Mouse (Mus musculus) kidney, embryonic 16.5 days (tissue): ENCODE data around the gene Fsip1. TPM values are rescaled to one million over a fixed set of nuclear protein-coding genes. Genes with fewer than 3 reads are reported as not detected.
"Not testable (repeated sequence)": the region's sequence is repeated elsewhere in the genome, so short reads cannot be mapped to it uniquely, and the experiment has no call there.

Experiments
- ATAC-seq: fragments of 200-750 bp; cut with Nextera tagmentation; 2 replicates; pipeline ENCODE4 v1.8.0; 2017; ENCODE audit warnings: moderate TSS enrichment; ENCODE audit not compliant: low FRiP score, low TSS enrichment
- H3K27ac ChIP-seq: fragments of 300-500 bp; sonication (generic); 2 replicates; pipeline ENCODE4 v1.5.1; 2014; ENCODE audit warnings: low read length
- H3K27me3 ChIP-seq: fragments of 300-500 bp; sonication (generic); 2 replicates; pipeline ENCODE4 v1.6.1; 2014; ENCODE audit warnings: low read length, control low read depth, mixed read lengths; ENCODE audit not compliant: insufficient read depth
- H3K36me3 ChIP-seq: fragments of 300-500 bp; sonication (generic); 2 replicates; pipeline ENCODE4 v1.6.1; 2014; ENCODE audit warnings: low read length, control low read depth, mixed read lengths; ENCODE audit not compliant: insufficient read depth
- H3K4me1 ChIP-seq: fragments of 300-500 bp; sonication (generic); 2 replicates; pipeline ENCODE4 v1.6.1; 2014; ENCODE audit warnings: low read length, control low read depth, mixed read lengths; ENCODE audit not compliant: insufficient read depth
- H3K4me2 ChIP-seq: fragments of 300-500 bp; sonication (generic); replicated peaks from 2 replicates; pipeline ENCODE4 v1.6.1; 2014; ENCODE audit warnings: low read depth, low read length
- H3K4me3 ChIP-seq: fragments of 300-500 bp; sonication (generic); 2 replicates; pipeline ENCODE4 v1.5.1; 2014; ENCODE audit warnings: mild to moderate bottlenecking, low read length
- H3K9ac ChIP-seq: fragments of 300-500 bp; sonication (generic); replicated peaks from 2 replicates; pipeline ENCODE4 v1.6.1; 2014; ENCODE audit warnings: low read length
- H3K9me3 ChIP-seq: fragments of 300-500 bp; sonication (generic); 2 replicates; pipeline ENCODE4 v1.6.1; 2016; ENCODE audit warnings: low read length, control low read depth
- WGBS: fragments of 180-500 bp; shearing (Covaris S2); extraction: QIAGEN DNeasy Blood & Tissue Kit; methylation state at CpG from one replicate; pipeline ENCODE4 v1.1.7; 2014; 5-methylcytosine and 5-hydroxymethylcytosine counted together
- polyA plus RNA-seq: library from polyadenylated mRNA; unstranded; fragments of >200 nt; fragmentation: Nextera tagmentation; extraction: Ambion mirVana; gene quantifications from 2 replicates; pipeline ENCODE4 v1.2.1, GENCODE M21; 2015

Fsip1 gene
- polyA plus RNA-seq, 1 experiment from 2014 or later: 0.70 TPM

DNA sequence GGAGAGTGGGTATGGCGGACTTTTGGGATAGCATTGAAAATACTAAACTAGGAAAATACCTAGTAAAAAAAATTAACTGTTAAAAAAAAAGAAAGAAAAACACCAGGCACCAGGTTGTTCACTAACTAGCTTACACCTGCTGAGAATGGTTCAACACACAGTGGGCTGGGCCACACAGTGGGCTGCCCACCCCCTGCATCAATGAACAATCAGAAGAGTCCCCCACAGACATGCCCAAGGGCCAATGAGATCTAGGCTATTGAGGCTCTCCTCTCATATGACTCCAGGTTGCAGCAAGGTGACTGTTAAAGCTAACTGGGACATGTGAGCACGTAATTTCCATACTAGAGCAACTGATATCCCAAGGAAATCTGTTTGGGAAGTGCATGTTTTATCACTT, 91.1 kb downstream of the Fsip1 start:
- 0 out of 2 replicates have a peak, but pooled peaks have one; percentile 46 for ATAC-seq
- Histone ChIP-seq H3K27ac (no peak overlapping the region), H3K4me2 (no peak overlapping the region), H3K27me3 (no peaks in the 10 kb centered on the region), H3K9me3 (peaks cover 3% of the 10 kb centered on the region; the same call in 1 of the 2 replicates), H3K36me3 (no peaks in the 10 kb centered on the region), H3K9ac (no peak overlapping the region), H3K4me1 (peaks cover 11% of the 10 kb centered on the region), H3K4me3 (no peak overlapping the region)
- WGBS: 92% methylated on average over 2 of the region's 2 CpGs

DNA sequence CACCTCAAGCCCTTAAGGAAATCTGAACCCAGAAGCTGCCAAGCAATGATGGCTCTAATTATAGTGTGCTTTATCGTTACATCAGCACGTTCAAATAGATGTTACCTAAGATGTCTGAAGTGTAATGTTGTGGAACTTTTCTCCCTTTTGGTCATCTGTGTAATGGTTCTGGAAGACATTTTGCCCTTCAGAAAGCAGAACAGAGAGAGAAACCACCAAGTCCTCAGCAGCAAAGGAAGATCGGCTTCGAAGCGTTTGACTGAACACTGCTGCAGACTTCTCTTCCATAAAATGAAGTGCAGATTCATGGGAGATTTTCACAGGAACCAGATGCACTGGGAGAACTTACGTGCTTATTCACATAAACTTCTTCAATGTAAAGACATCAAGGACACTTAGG, 92.6 kb downstream of the Fsip1 start:
- no peaks in the 10 kb centered on the region for H3K27me3 ChIP-seq
- no peak for ATAC-seq
- no peaks in the 10 kb centered on the region for H3K36me3 ChIP-seq
- 46% methylated on average over 6 of the region's 6 CpGs for WGBS
- H3K4me3 ChIP-seq: no peak overlapping the region
- peaks cover 16% of the 10 kb centered on the region for H3K4me1 ChIP-seq
- no peak overlapping the region for H3K9ac ChIP-seq
- H3K9me3 ChIP-seq: no peaks in the 10 kb centered on the region
- no peak overlapping the region for H3K4me2 ChIP-seq
- H3K27ac ChIP-seq: no peak overlapping the region

- no peaks in the 10 kb centered on the region for H3K27me3 ChIP-seq
- no peak overlapping the region for H3K27ac ChIP-seq
- no peak for ATAC-seq
- no peak overlapping the region for H3K4me2 ChIP-seq
- no peaks in the 10 kb centered on the region for H3K9me3 ChIP-seq
- no peak overlapping the region for H3K4me3 ChIP-seq
- H3K36me3 ChIP-seq: no peaks in the 10 kb centered on the region
- no peak overlapping the region for H3K9ac ChIP-seq
- WGBS: 20% methylated on average over 5 of the region's 5 CpGs
- peaks cover 16% of the 10 kb centered on the region for H3K4me1 ChIP-seq
Observed at GRCm38 (mm10) chr2:118162486-118162885, 94.3 kb downstream of the Fsip1 start.

DNA sequence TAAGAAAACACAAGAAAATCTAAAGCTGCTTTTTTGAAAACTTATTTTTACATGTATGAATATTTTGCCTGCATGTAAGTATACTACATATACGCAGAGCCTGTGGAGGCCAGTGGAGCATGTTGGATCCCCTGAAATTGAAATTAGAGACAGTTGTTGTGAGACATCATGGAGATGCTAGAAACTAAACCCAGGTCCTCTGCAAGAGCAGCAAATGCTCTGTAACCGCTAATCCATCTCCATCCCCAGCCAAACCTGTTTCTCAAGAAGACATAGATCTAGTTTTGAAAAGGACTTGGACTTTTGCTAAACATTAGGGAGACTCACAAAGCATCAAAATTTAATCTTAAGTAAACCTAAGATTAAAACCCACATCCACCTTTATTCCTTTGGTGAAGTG, 95.8 kb downstream of the Fsip1 start:
- 80% methylated on average over 2 of the region's 2 CpGs for WGBS

GRCm38 (mm10) chr2:118160547-118160946, 96.2 kb downstream of the Fsip1 start:
- H3K4me1 ChIP-seq: peaks cover 18% of the 10 kb centered on the region
- H3K27ac ChIP-seq: no peak overlapping the region; the same call in 1 of the 2 replicates
- H3K4me2 ChIP-seq: no peak overlapping the region
- no peaks in the 10 kb centered on the region for H3K36me3 ChIP-seq
- 21% methylated on average over 6 of the region's 6 CpGs for WGBS
- H3K9ac ChIP-seq: no peak overlapping the region
- no peaks in the 10 kb centered on the region for H3K27me3 ChIP-seq
- no peaks in the 10 kb centered on the region for H3K9me3 ChIP-seq
- ATAC-seq: peak; percentile 67; the same call in 1 of the 2 replicates
- no peak overlapping the region for H3K4me3 ChIP-seq

More for the DNA sequence above, 95.8 kb downstream of the Fsip1 start:
- H3K9ac ChIP-seq: no peak overlapping the region
- H3K27me3 ChIP-seq: no peaks in the 10 kb centered on the region
- ATAC-seq: no peak
- no peak overlapping the region for H3K4me3 ChIP-seq
- no peaks in the 10 kb centered on the region for H3K36me3 ChIP-seq
- H3K9me3 ChIP-seq: no peaks in the 10 kb centered on the region
- no peak overlapping the region for H3K4me2 ChIP-seq
- peaks cover 18% of the 10 kb centered on the region for H3K4me1 ChIP-seq
- H3K27ac ChIP-seq: no peak overlapping the region

DNA sequence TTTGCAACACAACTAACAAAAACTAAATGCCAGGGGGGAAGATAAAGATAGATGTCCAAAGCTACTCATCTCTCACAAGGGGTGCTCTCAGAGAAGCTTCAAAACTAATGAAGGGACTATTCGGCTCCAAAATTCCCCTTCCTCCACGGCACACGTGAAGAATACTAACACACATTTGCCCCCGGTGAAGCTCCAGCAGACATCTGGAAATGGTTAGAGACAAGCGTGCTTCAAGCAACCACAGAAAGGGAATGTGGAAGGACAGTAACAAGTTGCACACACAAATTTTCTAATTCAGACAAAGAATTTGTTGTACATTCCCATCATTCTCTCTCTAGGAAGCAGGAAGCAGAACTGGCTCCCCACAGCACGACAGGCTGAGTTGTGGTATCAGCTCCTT, 97.6 kb downstream of the Fsip1 start:
- Histone ChIP-seq H3K9ac (no peak overlapping the region), H3K27ac (no peak overlapping the region), H3K4me3 (no peak overlapping the region), H3K36me3 (no peaks in the 10 kb centered on the region), H3K4me1 (peaks cover 16% of the 10 kb centered on the region), H3K9me3 (no peaks in the 10 kb centered on the region), H3K4me2 (no peak overlapping the region), H3K27me3 (no peaks in the 10 kb centered on the region)
- ATAC-seq: no peak
- 68% methylated on average over 6 of the region's 6 CpGs for WGBS

DNA sequence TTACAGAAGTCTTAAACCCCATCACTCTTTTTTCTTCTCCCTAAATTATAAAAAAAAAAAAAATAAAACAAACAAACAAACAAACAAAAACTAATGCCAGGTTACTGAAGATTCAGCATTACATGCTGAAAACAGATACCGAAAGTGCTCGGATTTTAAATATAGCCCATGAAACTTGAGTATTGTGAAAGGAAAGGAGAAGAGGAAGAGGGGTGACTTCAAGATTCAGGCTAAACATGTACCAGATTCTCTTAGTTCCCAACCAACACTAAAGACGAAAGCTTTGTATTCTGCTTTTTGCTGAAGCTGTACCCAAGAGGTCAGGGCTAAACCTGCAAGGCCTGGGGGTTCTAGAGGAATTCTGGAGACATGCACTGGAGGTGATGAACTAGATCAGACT, 98.7 kb downstream of the Fsip1 start:
- WGBS: 69% methylated on average over 3 of the region's 3 CpGs

GRCm38 (mm10) chr2:118149855-118150563, 106.8 kb downstream of the Fsip1 start:
- H3K27me3 ChIP-seq: no peaks in the 10 kb centered on the region
- no peak overlapping the region for H3K4me3 ChIP-seq
- 67% methylated on average over 12 of the region's 12 CpGs for WGBS
- H3K36me3 ChIP-seq: no peaks in the 10 kb centered on the region
- H3K9me3 ChIP-seq: no peaks in the 10 kb centered on the region
- H3K27ac ChIP-seq: no peak overlapping the region
- ATAC-seq: no peak
- no peaks in the 10 kb centered on the region for H3K4me1 ChIP-seq
- H3K9ac ChIP-seq: no peak overlapping the region
- H3K4me2 ChIP-seq: no peak overlapping the region

More for the DNA sequence above, 98.7 kb downstream of the Fsip1 start:
- ATAC-seq: no peak
- Histone ChIP-seq H3K36me3 (no peaks in the 10 kb centered on the region), H3K4me1 (peaks cover 13% of the 10 kb centered on the region), H3K27ac (no peak overlapping the region), H3K4me2 (no peak overlapping the region), H3K4me3 (no peak overlapping the region), H3K9ac (no peak overlapping the region), H3K9me3 (no peaks in the 10 kb centered on the region), H3K27me3 (no peaks in the 10 kb centered on the region)

GRCm38 (mm10) chr2:118148321-118149142, 108.2 kb downstream of the Fsip1 start:
- no peaks in the 10 kb centered on the region for H3K4me1 ChIP-seq
- H3K9ac ChIP-seq: no peak overlapping the region
- WGBS: 66% methylated on average over 4 of the region's 4 CpGs
- H3K9me3 ChIP-seq: no peaks in the 10 kb centered on the region
- no peak overlapping the region for H3K4me3 ChIP-seq
- H3K36me3 ChIP-seq: no peaks in the 10 kb centered on the region
- no peak for ATAC-seq
- H3K27me3 ChIP-seq: no peaks in the 10 kb centered on the region
- no peak overlapping the region for H3K27ac ChIP-seq
- no peak overlapping the region for H3K4me2 ChIP-seq

DNA sequence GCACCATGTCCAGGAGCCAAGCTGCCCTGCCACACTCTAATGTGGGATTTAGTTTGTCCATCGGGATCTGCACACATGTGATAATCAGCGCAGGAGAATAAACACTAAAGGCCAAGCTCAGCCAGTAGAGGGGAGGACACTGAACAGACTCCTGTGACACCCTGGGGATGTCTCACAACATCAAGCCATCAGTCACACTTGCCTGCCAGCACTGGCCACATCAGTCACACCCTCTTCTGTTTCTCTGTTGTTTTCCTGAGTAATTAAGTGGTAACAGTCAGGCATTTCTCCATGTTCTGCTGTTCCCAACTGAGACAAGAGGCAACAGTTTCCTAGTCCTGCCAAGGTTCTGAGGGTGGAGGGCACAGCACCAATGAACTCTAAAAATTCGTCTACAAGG, 109.0 kb downstream of the Fsip1 start:
- not testable (repeated sequence) for H3K9ac ChIP-seq, H3K4me1 ChIP-seq, H3K9me3 ChIP-seq, H3K4me3 ChIP-seq, H3K27ac ChIP-seq, H3K4me2 ChIP-seq, ATAC-seq, H3K36me3 ChIP-seq, H3K27me3 ChIP-seq
- whole genome bisulfite sequencing: 50% methylated on average over 3 of the region's 3 CpGs
